Mouse (Mus musculus) hindbrain, postnatal 0 days (tissue): Measurements from ENCODE around the gene Ralb. TPM values are rescaled to one million over a fixed set of nuclear protein-coding genes. Genes with fewer than 3 reads are reported as not detected.

Experiments
- ATAC-seq: fragments of 200-750 bp; cut with Nextera tagmentation; 2 replicates; pipeline ENCODE4 v1.8.0; 2017; ENCODE audit warnings: mild to moderate bottlenecking, moderate TSS enrichment, moderate library complexity
- DNase-seq: peaks from one replicate; pipeline ENCODE4 v3.0.0-alpha.2; 2015; ENCODE audit warnings: low spot score
- H3K27ac ChIP-seq: fragments of 300-500 bp; sonication (generic); 2 replicates; pipeline ENCODE4 v1.5.1; 2014; ENCODE audit warnings: mild to moderate bottlenecking
- H3K27me3 ChIP-seq: fragments of 300-500 bp; sonication (generic); 2 replicates; pipeline ENCODE4 v1.6.1; 2014; ENCODE audit warnings: low read length, mixed read lengths; ENCODE audit not compliant: insufficient read depth
- H3K36me3 ChIP-seq: fragments of 300-500 bp; sonication (generic); 2 replicates; pipeline ENCODE4 v1.6.1; 2014; ENCODE audit warnings: low read length, mixed read lengths; ENCODE audit not compliant: insufficient read depth
- H3K4me1 ChIP-seq: fragments of 300-500 bp; sonication (generic); 2 replicates; pipeline ENCODE4 v1.6.1; 2014; ENCODE audit warnings: antibody characterized with exemption, low read length, mixed read lengths; ENCODE audit not compliant: insufficient read depth
- H3K4me2 ChIP-seq: fragments of 300-500 bp; sonication (generic); 2 replicates; pipeline ENCODE4 v1.6.1; 2014; ENCODE audit warnings: low read depth, mild to moderate bottlenecking, low read length, moderate library complexity, mixed read lengths
- H3K4me3 ChIP-seq: fragments of 300-500 bp; sonication (generic); 2 replicates; pipeline ENCODE4 v1.5.1; 2014; ENCODE audit warnings: low read length
- H3K9ac ChIP-seq: fragments of 300-500 bp; sonication (generic); replicated peaks from 2 replicates; pipeline ENCODE4 v1.6.1; 2014; ENCODE audit warnings: mild to moderate bottlenecking, low read length, moderate library complexity, mixed read lengths
- H3K9me3 ChIP-seq: fragments of 300-500 bp; sonication (generic); 2 replicates; pipeline ENCODE4 v1.6.1; 2016; ENCODE audit warnings: low read length, mixed read lengths
- CTCF ChIP-seq: IDR thresholded peaks from 2 replicates; pipeline ENCODE4 v1.5.1; 2016; ENCODE audit warnings: antibody characterized with exemption, control low read depth, low read depth
- WGBS: fragments of 180-500 bp; shearing (Covaris S2); extraction: QIAGEN DNeasy Blood & Tissue Kit; methylation state at CpG from one replicate; pipeline ENCODE4 v1.1.7; 2014; 5-methylcytosine and 5-hydroxymethylcytosine counted together
- polyA plus RNA-seq: library from polyadenylated mRNA; unstranded; fragments of >200 nt; fragmentation: Nextera tagmentation; extraction: Ambion mirVana; gene quantifications from 2 replicates; pipeline ENCODE4 v1.2.1, GENCODE M21; 2015
- total RNA-seq: library from RNA; depleted of rRNA; stranded (reverse); fragments of >200 nt; gene quantifications from 2 replicates; pipeline ENCODE4 v1.2.3, GENCODE M21; 2014

Ralb gene
- total and polyA plus RNA-seq, 2 experiments from 2014 or later, result 43.5 to 62.1 TPM

DNA sequence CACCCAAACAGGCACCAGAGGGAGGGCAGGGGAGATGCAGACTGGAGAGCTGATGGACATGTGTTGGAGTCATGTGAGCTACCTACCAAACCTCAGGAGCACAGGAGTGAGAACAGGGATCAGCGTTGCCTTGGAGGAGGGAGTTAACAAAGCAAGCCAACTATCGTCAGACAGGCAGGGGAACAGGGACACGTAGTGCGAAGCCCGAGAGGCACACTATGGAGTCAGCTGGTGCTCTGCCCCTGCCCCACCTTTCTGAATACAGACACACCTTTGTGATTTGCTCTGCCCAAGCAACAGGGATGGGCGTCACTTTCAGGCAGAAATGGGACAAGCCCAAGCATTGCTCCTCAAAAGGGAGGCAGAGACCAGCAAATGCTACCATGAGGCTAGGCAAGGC, 33.1 kb upstream of the Ralb start:
- ATAC-seq (no peak), DNase-seq (no peak)
- Histone ChIP-seq H3K36me3 (no peaks in the 10 kb centered on the region), H3K4me3 (no peak overlapping the region), H3K9me3 (no peaks in the 10 kb centered on the region), H3K4me2 (no peak overlapping the region), H3K4me1 (no peaks in the 10 kb centered on the region), H3K27ac (no peak overlapping the region), H3K9ac (no peak overlapping the region), H3K27me3 (no peaks in the 10 kb centered on the region)
- TF ChIP-seq CTCF, result no peak
- WGBS, result 89% methylated on average over 6 of the region's 6 CpGs

- H3K4me1 ChIP-seq, result no peaks in the 10 kb centered on the region
- H3K27me3 ChIP-seq, result no peaks in the 10 kb centered on the region
- no peak for DNase-seq
- no peaks in the 10 kb centered on the region for H3K9me3 ChIP-seq
- no peak for TF ChIP-seq CTCF
- 88% methylated on average over 2 of the region's 2 CpGs for WGBS
- no peak overlapping the region for H3K4me2 ChIP-seq
- no peak overlapping the region for H3K4me3 ChIP-seq
- no peak overlapping the region for H3K9ac ChIP-seq
- ATAC-seq, result no peak
- H3K36me3 ChIP-seq, result no peaks in the 10 kb centered on the region
- H3K27ac ChIP-seq, result no peak overlapping the region
Observed at GRCm38 (mm10) chr1:119536122-119536521, 31.5 kb upstream of the Ralb start.

DNA sequence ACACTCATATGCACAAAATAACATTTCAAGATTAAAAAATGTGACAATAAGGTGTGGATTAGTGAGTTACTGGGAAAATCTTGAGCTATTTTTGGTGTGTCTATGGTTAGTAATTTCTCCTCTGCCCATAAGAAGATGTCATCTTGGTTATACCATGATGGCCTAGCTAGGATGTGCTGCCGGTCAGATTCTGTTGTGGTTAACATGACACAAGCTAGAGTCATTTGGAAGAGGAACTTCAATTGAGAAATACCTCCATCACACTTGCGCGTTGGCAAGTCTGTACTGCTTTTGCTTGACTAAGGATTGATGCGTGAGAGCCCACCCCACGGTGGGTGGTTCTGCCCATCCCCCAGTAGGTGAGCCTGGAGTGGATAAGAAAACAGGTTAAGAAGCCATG, 29.7 kb upstream of the Ralb start:
- no peaks in the 10 kb centered on the region for H3K36me3 ChIP-seq
- 94% methylated on average over 5 of the region's 5 CpGs for WGBS
- TF ChIP-seq CTCF, result no peak

DNA sequence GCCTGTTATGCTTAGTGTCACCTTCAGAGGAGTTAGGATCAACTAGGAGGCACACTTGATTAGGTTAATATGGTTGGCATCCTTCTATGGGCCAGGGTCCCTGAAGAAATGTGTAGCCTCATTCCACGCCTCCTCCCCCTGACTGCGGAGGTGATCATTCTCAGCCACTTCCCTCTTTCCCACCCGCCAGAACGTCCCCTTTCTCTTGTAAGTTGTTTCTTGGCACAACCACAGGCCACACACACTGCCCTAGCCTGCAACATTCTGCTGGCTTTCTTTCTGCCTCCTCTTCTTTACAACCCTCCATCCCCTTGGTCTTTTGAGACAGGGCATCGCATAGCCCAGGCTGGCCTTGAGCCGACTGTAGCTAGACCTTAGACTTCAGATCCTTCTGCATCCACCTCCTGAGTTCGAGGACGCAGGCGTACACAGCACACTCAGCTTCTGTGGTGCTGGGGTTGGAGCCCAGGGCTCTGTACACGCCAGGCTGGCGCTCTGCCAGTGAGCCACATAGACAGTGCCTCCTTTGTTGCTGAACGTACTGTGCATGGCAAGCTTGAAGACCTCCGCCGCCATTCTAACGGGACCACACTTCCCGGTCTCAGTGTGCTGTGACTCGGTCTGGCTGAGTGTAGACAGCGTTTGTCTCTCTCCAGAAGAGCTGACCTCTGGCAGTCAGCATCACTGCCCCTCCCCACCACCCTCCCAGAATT, 28.7 kb upstream of the Ralb start:
- H3K36me3 ChIP-seq, result 0 out of 2 replicates have a peak, but pooled peaks cover 6% of the 10 kb centered on the region
- H3K27me3 ChIP-seq, result no peaks in the 10 kb centered on the region
- DNase-seq (peak; percentile 64), ATAC-seq (peak; percentile 84)
- 59% methylated on average over 18 of the region's 18 CpGs for WGBS
- H3K9ac ChIP-seq, result no peak overlapping the region
- H3K4me1 ChIP-seq, result no peaks in the 10 kb centered on the region
- no peak overlapping the region for H3K4me2 ChIP-seq
- H3K27ac ChIP-seq, result peak overlapping the region; percentile 32; the same call in 1 of the 2 replicates
- TF ChIP-seq CTCF, result no peak
- H3K9me3 ChIP-seq, result no peaks in the 10 kb centered on the region
- no peak overlapping the region for H3K4me3 ChIP-seq

More for the DNA sequence above, 29.7 kb upstream of the Ralb start:
- Histone ChIP-seq H3K4me1 (no peaks in the 10 kb centered on the region), H3K27me3 (no peaks in the 10 kb centered on the region), H3K4me2 (no peak overlapping the region), H3K9me3 (no peaks in the 10 kb centered on the region), H3K27ac (no peak overlapping the region), H3K9ac (no peak overlapping the region), H3K4me3 (no peak overlapping the region)
- ATAC-seq (no peak), DNase-seq (no peak)

DNA sequence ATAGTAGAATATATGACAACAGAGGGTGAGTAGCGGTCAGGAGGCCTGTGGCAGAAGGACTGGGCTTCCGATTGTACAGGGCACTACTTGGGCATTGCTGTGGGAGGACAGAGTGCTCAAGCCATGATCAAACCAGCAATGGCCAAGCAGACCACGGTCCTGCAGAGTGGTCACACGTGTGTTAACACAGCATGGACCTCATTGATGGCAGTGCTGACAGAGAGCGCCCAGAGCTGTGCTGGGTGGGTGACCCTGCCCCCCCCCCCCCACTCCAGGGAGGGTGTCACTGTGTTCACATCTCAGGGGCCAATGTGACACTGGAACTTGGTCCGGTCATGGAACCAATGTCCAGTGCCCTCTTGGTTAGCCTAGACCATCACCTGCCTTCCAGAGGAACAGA, 27.6 kb upstream of the Ralb start:
- H3K9me3 ChIP-seq, result no peaks in the 10 kb centered on the region
- peaks cover 6% of the 10 kb centered on the region; the same call in 1 of the 2 replicates for H3K36me3 ChIP-seq
- no peak for TF ChIP-seq CTCF
- no peak overlapping the region for H3K4me3 ChIP-seq
- DNase-seq (no peak), ATAC-seq (no peak)
- H3K4me2 ChIP-seq, result no peak overlapping the region
- no peak overlapping the region for H3K27ac ChIP-seq
- no peaks in the 10 kb centered on the region for H3K4me1 ChIP-seq
- WGBS, result 96% methylated on average over 6 of the region's 6 CpGs
- no peaks in the 10 kb centered on the region for H3K27me3 ChIP-seq
- no peak overlapping the region for H3K9ac ChIP-seq

DNA sequence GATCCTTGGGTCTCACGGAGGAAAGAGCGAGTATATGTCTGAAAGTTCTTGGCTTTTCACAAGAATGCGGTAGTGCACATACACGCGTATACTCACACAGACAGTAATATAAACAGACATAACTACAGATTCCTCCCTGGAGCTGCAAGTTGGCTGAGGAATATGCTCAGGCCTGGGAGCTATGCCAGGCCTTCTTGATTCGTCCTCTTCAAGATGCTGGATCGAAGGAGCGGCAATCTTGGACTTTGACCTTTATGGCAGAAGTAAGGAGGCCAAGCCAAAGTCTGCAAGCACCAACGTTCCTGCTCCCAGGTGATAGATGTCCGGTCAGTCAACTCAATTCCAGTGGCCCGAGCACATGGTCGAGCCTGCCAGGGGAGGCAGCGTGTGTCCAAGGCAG, 26.3 kb upstream of the Ralb start:
- no peak for TF ChIP-seq CTCF
- Histone ChIP-seq H3K4me3 (no peak overlapping the region), H3K36me3 (peaks cover 6% of the 10 kb centered on the region; the same call in 1 of the 2 replicates), H3K27me3 (no peaks in the 10 kb centered on the region), H3K9ac (no peak overlapping the region), H3K27ac (no peak overlapping the region), H3K9me3 (no peaks in the 10 kb centered on the region), H3K4me2 (no peak overlapping the region), H3K4me1 (peaks cover 7% of the 10 kb centered on the region)
- 88% methylated on average over 13 of the region's 13 CpGs for WGBS
- no peak for ATAC-seq
- no peak for DNase-seq
